Mouse (Mus musculus): ENCODE results near the gene Fxyd5. TPM values are rescaled to one million over a fixed set of nuclear protein-coding genes. Genes with fewer than 3 reads are reported as not detected.

Fxyd5 gene
- 153 and 186 TPM in 2 replicates for polyA plus RNA-seq (2012; ENCODE audit: low replicate concordance)

GRCm38 (mm10) chr7:31042431-31042910 lies at the start of gene Fxyd5:
TSS of gene Fxyd5 (minus strand) at chr7:31042481.

DNA sequence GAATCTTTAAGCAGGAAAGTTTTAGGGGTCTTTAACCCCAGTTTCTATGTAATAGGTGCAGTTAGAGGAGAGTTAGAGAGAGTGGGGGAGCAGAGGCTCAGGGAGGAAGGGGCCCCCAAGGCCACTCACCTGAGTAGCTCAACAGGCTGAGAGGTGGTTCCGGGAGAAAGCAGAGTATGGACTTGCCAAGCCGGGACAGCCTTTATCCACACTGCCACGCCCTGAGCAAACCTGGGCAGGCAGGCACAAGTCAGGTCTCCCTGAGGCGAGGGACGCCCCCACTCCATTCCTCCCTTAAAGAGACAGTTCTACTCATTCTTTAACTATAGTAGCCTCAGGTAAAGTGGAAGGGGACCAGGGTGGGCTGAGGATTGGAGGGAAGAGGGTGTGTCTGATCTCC lies 34.2 kb upstream of the Fxyd5 start, which contains the start of gene Fxyd3:
Gene Fxyd3 (minus strand): TSS at position 213 of the 400 bp plus-strand sequence.

GRCm38 (mm10) chr7:31059108-31059507 lies 16.8 kb upstream of the Fxyd5 start, which contains the start of gene Lgi4:
TSS of gene Lgi4 (plus strand) at chr7:31059342.

GRCm38 (mm10) chr7:31057071-31057470 lies 14.8 kb upstream of the Fxyd5 start, which contains the start of gene Fxyd1:
TSS of gene Fxyd1 (minus strand) at chr7:31057199.

GRCm38 (mm10) chr7:31051321-31052021 lies 9.2 kb upstream of the Fxyd5 start, which contains the start of gene Fxyd7:
TSS of gene Fxyd7 (minus strand) at chr7:31051467.

Other genes with a start within 250 kb of the Fxyd5 start
- 0.46 and 5.5 TPM in 2 replicates for gene Ffar2, start 218.7 kb downstream of the Fxyd5 start, polyA plus RNA-seq (2012; ENCODE audit: low replicate concordance)
- gene Ffar3, start 186.3 kb downstream of the Fxyd5 start, polyA plus RNA-seq (2012; ENCODE audit: low replicate concordance): not detected in 2 replicates
- gene Ffar1, start 180.9 kb downstream of the Fxyd5 start, polyA plus RNA-seq (2012; ENCODE audit: low replicate concordance): 3.9 and 5.1 TPM in 2 replicates
- 11.3 and 33.3 TPM in 2 replicates for gene Cd22, start 162.1 kb downstream of the Fxyd5 start, polyA plus RNA-seq (2012; ENCODE audit: low replicate concordance)
- gene Mag, start 127.6 kb downstream of the Fxyd5 start, polyA plus RNA-seq (2012; ENCODE audit: low replicate concordance): 0.84 and 1.1 TPM in 2 replicates
- not detected in 2 replicates for gene Hamp2, start 117.8 kb downstream of the Fxyd5 start, polyA plus RNA-seq (2012; ENCODE audit: low replicate concordance)
- gene Hamp, start 98.4 kb downstream of the Fxyd5 start, polyA plus RNA-seq (2012; ENCODE audit: low replicate concordance): not detected in 2 replicates
- 142 TPM in 2 replicates for gene Usf2, start 85.7 kb downstream of the Fxyd5 start, polyA plus RNA-seq (2012; ENCODE audit: low replicate concordance)
- 0.94 and 1.5 TPM in 2 replicates for gene Lsr, start 69.0 kb downstream of the Fxyd5 start, polyA plus RNA-seq (2012; ENCODE audit: low replicate concordance)
- gene Fam187b, start 68.7 kb downstream of the Fxyd5 start, polyA plus RNA-seq (2012; ENCODE audit: low replicate concordance): 0.07 TPM in 1 of 2 replicates, not detected in the other
- gene Fxyd7, start 9.0 kb upstream of the Fxyd5 start, polyA plus RNA-seq (2012; ENCODE audit: low replicate concordance): not detected in 2 replicates
- 6.3 and 19.0 TPM in 2 replicates for gene Fxyd1, start 14.7 kb upstream of the Fxyd5 start, polyA plus RNA-seq (2012; ENCODE audit: low replicate concordance)
- gene Lgi4, start 16.9 kb upstream of the Fxyd5 start, polyA plus RNA-seq (2012; ENCODE audit: low replicate concordance): 0.14 TPM in 1 of 2 replicates, not detected in the other
- gene Fxyd3, start 34.2 kb upstream of the Fxyd5 start, polyA plus RNA-seq (2012; ENCODE audit: low replicate concordance): not detected in 2 replicates
- gene Hpn, start 72.8 kb upstream of the Fxyd5 start, polyA plus RNA-seq (2012; ENCODE audit: low replicate concordance): 33.5 and 120 TPM in 2 replicates
- gene Scn1b, start 84.5 kb upstream of the Fxyd5 start, polyA plus RNA-seq (2012; ENCODE audit: low replicate concordance): 11.9 and 13.5 TPM in 2 replicates
- 147 and 221 TPM in 2 replicates for gene Gramd1a, start 113.4 kb upstream of the Fxyd5 start, polyA plus RNA-seq (2012; ENCODE audit: low replicate concordance)
- gene Scgb2b2, start 248.0 kb upstream of the Fxyd5 start, polyA plus RNA-seq (2012; ENCODE audit: low replicate concordance): not detected in 2 replicates
- gene Scgb1b2, start 249.3 kb upstream of the Fxyd5 start, polyA plus RNA-seq (2012; ENCODE audit: low replicate concordance): not detected in 2 replicates

Data from leukemia stem cell, adult 10-12 weeks (primary cell).